Comparison of ENCODE assay signal across 10 mouse cellular contexts in the genomic region with DNA sequence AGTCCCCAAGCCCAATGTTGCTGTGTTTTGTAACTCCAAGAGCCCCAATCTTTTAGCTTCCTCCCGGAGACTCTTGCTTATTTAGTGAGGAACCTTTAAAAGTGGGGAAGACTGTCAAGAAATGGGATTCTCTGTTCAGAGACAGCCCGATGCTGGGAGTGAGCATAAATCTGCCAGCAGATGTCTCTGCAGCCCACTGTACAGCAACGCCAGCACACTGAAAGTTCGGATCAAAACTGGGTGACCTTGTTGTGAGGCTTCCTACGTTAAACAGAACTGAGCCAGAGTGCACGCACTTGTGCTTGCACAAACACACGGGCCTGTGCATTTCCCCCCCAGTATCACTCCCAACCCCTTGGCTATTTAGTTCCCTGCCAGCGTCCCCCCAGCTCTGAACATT. TPM values are rescaled to one million over a fixed set of nuclear protein-coding genes. Genes with fewer than 3 reads are reported as not detected.
DNase-seq lines count a peak whose midpoint lies in the region; ATAC-seq and TF ChIP-seq lines count a peak whose summit lies in the region.
"Had no signal": no experiment of that assay in that cellular context is flagged by ENCODE, and none has a peak within 500 bp of the region (broad histone marks: within the 10 kb centered on the region; RNA-seq: fewer than 3 reads in every experiment).

No protein-coding gene starts in this region.

- no peak overlapping the region for H3K9ac ChIP-seq in hindbrain, embryonic 14.5 days
- H3K9ac ChIP-seq: embryonic facial prominence, embryonic 15.5 days; limb, embryonic 13.5 days had no signal

- H3K4me3 ChIP-seq in left cerebral cortex, adult 2 months, result no peak overlapping the region
- H3K4me3 ChIP-seq in hindbrain, embryonic 14.5 days (replicated peaks; ENCODE audit: low read length), result no peak overlapping the region
- H3K4me3 ChIP-seq: embryonic facial prominence, embryonic 15.5 days; limb, embryonic 13.5 days had no signal

- 0 out of 2 replicates have a peak, but pooled peaks cover 8% of the 10 kb centered on the region for H3K4me1 ChIP-seq in hindbrain, embryonic 14.5 days (replicated peaks; ENCODE audit: control insufficient read depth, insufficient read depth, low read length)
- H3K4me1 ChIP-seq: embryonic facial prominence, embryonic 15.5 days had no signal

- ATAC-seq in hindbrain, embryonic 14.5 days (ENCODE audit: low FRiP score), result no peak

- intact Hi-C loops in left cerebral cortex, adult 2 months (cut with DNase I), result loop anchor here (2.0 to 5.0 kb wide), 2 partner anchors 1037 to 1181 kb away; no protein-coding TSS in a partner anchor

- no peaks in the 10 kb centered on the region for H3K9me3 ChIP-seq in hindbrain, embryonic 14.5 days (ENCODE audit: control insufficient read depth, low read length)
- H3K9me3 ChIP-seq: embryonic facial prominence, embryonic 15.5 days; limb, embryonic 13.5 days had no signal

- H3K27me3 ChIP-seq in hindbrain, embryonic 14.5 days (ENCODE audit: control insufficient read depth, insufficient read depth, low read length), result no peaks in the 10 kb centered on the region
- H3K27me3 ChIP-seq: embryonic facial prominence, embryonic 15.5 days had no signal

- no peak overlapping the region for H3K27ac ChIP-seq in left cerebral cortex, adult 2 months
- no peak overlapping the region for H3K27ac ChIP-seq in hindbrain, embryonic 14.5 days
- H3K27ac ChIP-seq: embryonic facial prominence, embryonic 15.5 days; limb, embryonic 13.5 days had no signal

- H3K4me2 ChIP-seq in hindbrain, embryonic 14.5 days (replicated peaks), result no peak overlapping the region
- H3K4me2 ChIP-seq: embryonic facial prominence, embryonic 15.5 days; limb, embryonic 13.5 days had no signal

- peak; percentile 63 for DNase-seq in adrenal gland, postnatal 10 days
- no peak for DNase-seq in adrenal gland, adult 8-10 months
- DNase-seq in left cerebral cortex, adult 2 months (ENCODE audit: extremely low spot score in 1 of 2, low spot score in 2 of 2), result peak; percentile 33 to 42
- DNase-seq in left cerebral cortex, adult 11 months (ENCODE audit: low spot score), result no peak
- peak; percentile 21 for DNase-seq in ES-CJ7 (ENCODE audit: low read depth, low spot score)
- DNase-seq in hindbrain, embryonic 14.5 days (ENCODE audit: low spot score), result peak; percentile 71
- DNase-seq in skeletal muscle tissue, adult 2 months (ENCODE audit: low read depth, low spot score), result peak; percentile 42
- no peak for DNase-seq in spleen, postnatal 4 days (ENCODE audit: low spot score in 2 of 2)

- H3K36me3 ChIP-seq in hindbrain, embryonic 14.5 days (replicated peaks; ENCODE audit: control insufficient read depth, insufficient read depth), result no peaks in the 10 kb centered on the region
- H3K36me3 ChIP-seq: embryonic facial prominence, embryonic 15.5 days had no signal

- 60% methylated on average over 8 of the region's 8 CpGs for WGBS in hindbrain, embryonic 14.5 days

- TF ChIP-seq CTCF in left cerebral cortex, adult 2 months (IDR thresholded peaks at IDR 0.05), result peak; percentile 75

RNA-seq across cellular contexts. Expression of gene Cd83, which starts 10.8 kb away (rescaled TPM):
- 1 to 10 TPM; 4.2 to 5.7 TPM for total RNA-seq in adrenal gland, postnatal 10 days (2021)
- total RNA-seq in adrenal gland, adult 8-10 months (2022), result 1 to 10 TPM; 2.2 to 5.8 (median 3.8) TPM
- total RNA-seq in left cerebral cortex, adult 2 months (2021), result 1 to 10 TPM; 8.0 to 9.4 TPM
- 30.8 and 32.7 TPM in 2 replicates for polyA plus RNA-seq in hindbrain, embryonic 14.5 days (2014; fragmentation: Nextera tagmentation; extraction: Ambion mirVana)

Comparison
In these comparisons a context has a peak if more than half of its experiments do, and no peak if none do; other contexts are left out.
1. DNase-seq: peak in adrenal gland, postnatal 10 days (single experiment), left cerebral cortex, adult 2 months (2 of 2), ES-CJ7 (single experiment), hindbrain, embryonic 14.5 days (single experiment) and skeletal muscle tissue, adult 2 months (single experiment); none in adrenal gland, adult 8-10 months (single experiment), left cerebral cortex, adult 11 months (single experiment) and spleen, postnatal 4 days (0 of 2).